Mouse (Mus musculus) limb, embryonic 15.5 days (tissue): ENCODE measurements at regions not wholly inside any gene's neighbourhood (a gene's known extent, or its start where the extent isn't known, plus 50 kb on each side); places are given as distances from the start of the nearest gene placed in this dataset.

Experiments
- ATAC-seq: fragments of 200-750 bp; cut with Nextera tagmentation; 2 replicates; pipeline ENCODE4 v1.8.0; 2017; ENCODE audit warnings: low read depth, moderate TSS enrichment; ENCODE audit not compliant: insufficient number of reproducible peaks, low FRiP score, low TSS enrichment
- H3K27ac ChIP-seq: fragments of 300-500 bp; sonication (generic); 2 replicates; pipeline ENCODE4 v1.5.1; 2015; ENCODE audit warnings: moderate library complexity, mild to moderate bottlenecking, inconsistent platforms
- H3K27me3 ChIP-seq: fragments of 300-500 bp; sonication (generic); 2 replicates; pipeline ENCODE4 v1.6.1; 2015; ENCODE audit warnings: inconsistent platforms
- H3K36me3 ChIP-seq: fragments of 300-500 bp; sonication (generic); 2 replicates; pipeline ENCODE4 v1.6.1; 2015; ENCODE audit warnings: inconsistent platforms
- H3K4me1 ChIP-seq: fragments of 300-500 bp; sonication (generic); 2 replicates; pipeline ENCODE4 v1.6.1; 2015; ENCODE audit warnings: inconsistent platforms
- H3K4me2 ChIP-seq: fragments of 300-500 bp; sonication (generic); 2 replicates; pipeline ENCODE4 v1.6.1; 2015; ENCODE audit warnings: mild to moderate bottlenecking, inconsistent platforms
- H3K4me3 ChIP-seq: fragments of 300-500 bp; sonication (generic); 2 replicates; pipeline ENCODE4 v1.5.1; 2015; ENCODE audit warnings: mild to moderate bottlenecking, inconsistent platforms
- H3K9ac ChIP-seq: fragments of 300-500 bp; sonication (generic); 2 replicates; pipeline ENCODE4 v1.6.1; 2015; ENCODE audit warnings: inconsistent platforms
- H3K9me3 ChIP-seq: fragments of 300-500 bp; sonication (generic); 2 replicates; pipeline ENCODE4 v1.6.1; 2016; ENCODE audit warnings: inconsistent platforms
- WGBS: fragments of 180-500 bp; shearing (Covaris S2); methylation state at CpG from one replicate; pipeline ENCODE4 v1.1.7; 2015; 5-methylcytosine and 5-hydroxymethylcytosine counted together

DNA sequence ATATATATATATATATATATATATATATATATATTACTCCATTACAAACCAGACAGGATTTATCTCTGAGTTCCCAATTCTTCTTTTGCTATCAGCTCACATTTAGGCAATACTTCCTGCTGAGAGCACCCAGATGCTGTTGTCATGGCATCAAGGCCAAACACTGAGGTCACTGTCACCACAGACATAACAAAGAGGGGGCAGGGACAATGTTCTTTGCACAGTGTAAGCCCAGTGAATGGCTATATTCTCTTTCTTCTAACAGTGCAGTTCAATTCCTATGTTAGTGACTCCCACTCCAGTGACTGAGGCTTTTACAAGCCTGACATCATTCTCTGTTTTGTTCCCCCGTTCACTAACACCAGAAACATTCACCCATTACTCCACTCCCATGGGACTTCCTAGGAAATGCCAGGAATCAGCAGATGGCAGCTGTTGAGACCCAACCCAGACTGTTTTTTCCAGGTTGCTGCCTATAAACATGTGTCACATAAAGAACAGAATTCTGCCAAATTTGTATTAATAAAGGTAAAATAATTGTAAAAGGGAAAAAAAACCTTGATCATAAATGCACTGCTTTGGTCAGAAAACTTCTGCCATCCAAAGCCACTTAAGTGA is 289.5 kb downstream of the Slc22a22 start:
- no peak for ATAC-seq
- Histone ChIP-seq H3K27me3 (no peaks in the 10 kb centered on the region), H3K9ac (no peak overlapping the region), H3K36me3 (no peaks in the 10 kb centered on the region), H3K9me3 (no peaks in the 10 kb centered on the region), H3K4me3 (no peak overlapping the region), H3K4me2 (no peak overlapping the region), H3K27ac (no peak overlapping the region), H3K4me1 (no peaks in the 10 kb centered on the region)
- 14% methylated on average over 1 of the region's 1 CpGs for WGBS

DNA sequence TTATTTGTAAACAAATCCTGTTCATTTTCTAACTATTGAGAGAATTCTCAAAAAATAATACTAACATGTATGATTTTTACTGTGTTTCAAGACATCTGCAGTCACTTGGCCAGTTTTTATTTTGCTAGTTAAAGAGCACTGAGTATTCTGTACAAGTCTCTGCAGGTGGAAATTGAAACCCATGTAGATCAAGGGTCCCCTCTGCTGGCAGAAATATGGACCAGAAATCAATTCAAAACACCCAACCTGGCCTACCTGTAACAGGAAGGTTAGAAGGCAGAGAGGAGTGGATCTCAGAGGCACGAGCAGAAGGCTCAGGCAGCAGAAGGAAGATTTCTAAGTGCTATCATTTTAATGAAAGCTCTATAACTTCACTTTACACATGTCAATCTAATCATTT is 298.3 kb downstream of the Slc22a22 start:
- H3K36me3 ChIP-seq = no peaks in the 10 kb centered on the region
- no peak for ATAC-seq
- no peak overlapping the region for H3K4me3 ChIP-seq
- H3K27me3 ChIP-seq = no peaks in the 10 kb centered on the region
- no peaks in the 10 kb centered on the region for H3K4me1 ChIP-seq
- H3K4me2 ChIP-seq = no peak overlapping the region
- 37% methylated on average over 1 of the region's 1 CpGs for whole genome bisulfite sequencing
- no peaks in the 10 kb centered on the region for H3K9me3 ChIP-seq
- H3K27ac ChIP-seq = no peak overlapping the region
- H3K9ac ChIP-seq = no peak overlapping the region

- Histone ChIP-seq H3K27ac (no peak overlapping the region), H3K36me3 (no peaks in the 10 kb centered on the region), H3K27me3 (no peaks in the 10 kb centered on the region), H3K4me1 (no peaks in the 10 kb centered on the region), H3K9ac (no peak overlapping the region), H3K4me2 (no peak overlapping the region), H3K9me3 (no peaks in the 10 kb centered on the region), H3K4me3 (no peak overlapping the region)
- no peak for ATAC-seq
- 29% methylated on average over 5 of the region's 5 CpGs for WGBS
Measured at GRCm38 (mm10) chr15:57172723-57173122, 304.7 kb downstream of the Slc22a22 start.

- Histone ChIP-seq H3K27me3 (no peaks in the 10 kb centered on the region), H3K27ac (peak overlapping the region; percentile 24; the same call in 1 of the 2 replicates), H3K4me3 (no peak overlapping the region), H3K9ac (no peak overlapping the region), H3K4me2 (no peak overlapping the region), H3K4me1 (no peaks in the 10 kb centered on the region), H3K9me3 (no peaks in the 10 kb centered on the region), H3K36me3 (no peaks in the 10 kb centered on the region)
- peak; percentile 55; the same call in 1 of the 2 replicates for ATAC-seq
- 62% methylated on average over 12 of the region's 12 CpGs for WGBS
Measured at GRCm38 (mm10) chr15:57162401-57163343, 314.8 kb downstream of the Slc22a22 start.

GRCm38 (mm10) chr15:57140130-57140750 is 337.2 kb downstream of the Slc22a22 start:
- 32% methylated on average over 9 of the region's 9 CpGs for WGBS
- Histone ChIP-seq H3K4me1 (no peaks in the 10 kb centered on the region), H3K27ac (no peak overlapping the region), H3K27me3 (no peaks in the 10 kb centered on the region), H3K9ac (no peak overlapping the region), H3K4me3 (no peak overlapping the region), H3K4me2 (no peak overlapping the region), H3K36me3 (no peaks in the 10 kb centered on the region), H3K9me3 (no peaks in the 10 kb centered on the region)
- ATAC-seq = 0 out of 2 replicates have a peak, but pooled peaks have one; percentile 19

DNA sequence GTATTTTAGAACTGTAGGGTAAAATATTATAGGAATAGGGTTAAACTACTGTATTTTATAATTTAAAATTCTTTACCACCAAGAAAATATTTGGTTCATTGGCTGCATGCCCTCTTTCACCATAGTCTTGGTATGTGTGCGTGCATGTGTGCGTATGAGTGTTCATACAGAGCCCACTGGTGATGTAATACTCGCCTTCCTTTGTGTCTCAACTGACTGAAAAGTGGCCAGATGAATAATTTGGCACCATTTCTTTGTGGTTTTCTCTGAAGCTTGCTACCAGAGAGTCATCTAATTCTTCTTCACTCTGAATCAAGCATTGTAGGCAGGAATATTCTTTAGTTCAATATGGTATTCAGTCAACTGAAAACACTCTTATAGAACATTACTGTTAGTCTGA is 372.7 kb downstream of the Slc22a22 start:
- Histone ChIP-seq H3K27me3 (no peaks in the 10 kb centered on the region), H3K9ac (no peak overlapping the region), H3K9me3 (no peaks in the 10 kb centered on the region), H3K27ac (no peak overlapping the region), H3K4me3 (no peak overlapping the region), H3K36me3 (no peaks in the 10 kb centered on the region), H3K4me2 (no peak overlapping the region), H3K4me1 (no peaks in the 10 kb centered on the region)
- 52% methylated on average over 3 of the region's 3 CpGs for WGBS
- no peak for ATAC-seq

GRCm38 (mm10) chr15:57097309-57097708 is 380.1 kb downstream of the Slc22a22 start:
- no peak for ATAC-seq
- WGBS = 85% methylated on average over 2 of the region's 2 CpGs
- no peak overlapping the region for H3K27ac ChIP-seq

DNA sequence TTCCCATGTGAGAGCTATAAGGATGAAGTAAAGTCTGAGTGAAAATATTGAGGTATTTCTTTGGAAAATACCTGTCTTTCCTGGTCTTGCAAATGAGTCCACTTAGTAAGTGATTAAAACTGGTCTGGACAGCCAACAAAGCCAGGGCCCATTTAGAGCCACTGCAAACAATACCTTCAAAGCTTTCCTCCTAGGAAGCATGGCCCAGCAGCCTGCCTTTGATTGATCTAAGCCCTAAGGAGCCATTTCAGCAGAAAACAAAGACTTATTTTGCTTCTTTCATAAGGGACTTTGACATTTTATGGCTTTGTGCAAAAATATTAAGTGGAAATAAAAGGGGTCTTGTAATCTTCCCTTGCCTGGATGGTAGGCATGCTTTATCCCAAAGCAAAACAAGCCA is 397.6 kb downstream of the Slc22a22 start:
- no peak for ATAC-seq
- H3K27ac ChIP-seq = no peak overlapping the region
- no peak overlapping the region for H3K4me2 ChIP-seq
- no peak overlapping the region for H3K9ac ChIP-seq
- H3K4me1 ChIP-seq = no peaks in the 10 kb centered on the region
- H3K36me3 ChIP-seq = no peaks in the 10 kb centered on the region
- H3K4me3 ChIP-seq = no peak overlapping the region
- no peaks in the 10 kb centered on the region for H3K27me3 ChIP-seq
- no peaks in the 10 kb centered on the region for H3K9me3 ChIP-seq

More at GRCm38 (mm10) chr15:57097309-57097708, 380.1 kb downstream of the Slc22a22 start:
- no peaks in the 10 kb centered on the region for H3K27me3 ChIP-seq
- H3K36me3 ChIP-seq = no peaks in the 10 kb centered on the region
- H3K4me1 ChIP-seq = no peaks in the 10 kb centered on the region
- no peaks in the 10 kb centered on the region for H3K9me3 ChIP-seq
- H3K4me3 ChIP-seq = no peak overlapping the region
- no peak overlapping the region for H3K4me2 ChIP-seq
- H3K9ac ChIP-seq = no peak overlapping the region

- 87% methylated on average over 4 of the region's 4 CpGs for WGBS
- no peak overlapping the region for H3K9ac ChIP-seq
- no peak overlapping the region for H3K27ac ChIP-seq
- no peaks in the 10 kb centered on the region for H3K4me1 ChIP-seq
- no peak overlapping the region for H3K4me2 ChIP-seq
- no peaks in the 10 kb centered on the region for H3K27me3 ChIP-seq
- no peaks in the 10 kb centered on the region for H3K36me3 ChIP-seq
- ATAC-seq = no peak
- no peaks in the 10 kb centered on the region for H3K9me3 ChIP-seq
- H3K4me3 ChIP-seq = no peak overlapping the region
Measured at GRCm38 (mm10) chr15:57073776-57074175, 403.6 kb downstream of the Slc22a22 start.

GRCm38 (mm10) chr15:57061502-57061901 is 415.9 kb downstream of the Slc22a22 start:
- Histone ChIP-seq H3K4me1 (no peaks in the 10 kb centered on the region), H3K9ac (no peak overlapping the region), H3K9me3 (no peaks in the 10 kb centered on the region), H3K4me2 (no peak overlapping the region), H3K27me3 (no peaks in the 10 kb centered on the region), H3K27ac (no peak overlapping the region), H3K4me3 (no peak overlapping the region), H3K36me3 (no peaks in the 10 kb centered on the region)
- WGBS = 68% methylated on average over 2 of the region's 2 CpGs
- ATAC-seq = no peak

DNA sequence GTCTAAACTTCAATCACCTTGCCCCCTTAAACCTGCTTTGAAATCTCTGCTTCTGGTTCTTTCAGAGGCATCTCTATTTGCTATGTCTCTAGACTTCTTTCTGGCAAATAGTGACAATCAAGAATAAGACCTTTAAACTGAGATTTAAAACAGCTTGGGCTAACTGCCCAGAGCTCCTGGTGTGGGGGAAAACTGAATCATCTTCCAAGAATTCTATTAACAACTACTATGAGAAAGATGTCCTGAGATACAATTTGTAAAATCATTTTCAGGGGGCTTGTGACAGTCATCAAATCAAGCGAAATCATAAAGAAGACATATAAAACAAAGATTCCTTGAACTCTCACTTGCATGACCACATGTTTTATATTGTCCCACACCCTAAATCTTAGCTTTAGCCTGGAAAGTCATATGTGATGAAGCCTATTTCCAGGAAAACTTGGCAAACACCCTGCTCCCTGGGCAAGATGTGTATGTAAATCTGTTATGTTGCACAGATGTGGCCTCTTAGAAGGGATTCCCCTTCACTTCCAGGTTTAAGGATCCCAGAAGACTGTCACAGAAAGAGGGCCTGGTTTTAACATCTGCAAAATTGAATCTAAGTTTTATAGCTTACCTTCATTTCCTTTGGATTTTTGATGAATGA is 417.8 kb downstream of the Slc22a22 start:
- Histone ChIP-seq H3K4me1 (no peaks in the 10 kb centered on the region), H3K9me3 (no peaks in the 10 kb centered on the region), H3K27me3 (no peaks in the 10 kb centered on the region), H3K4me2 (no peak overlapping the region), H3K27ac (no peak overlapping the region), H3K9ac (no peak overlapping the region), H3K36me3 (no peaks in the 10 kb centered on the region), H3K4me3 (no peak overlapping the region)
- WGBS = 49% methylated on average over 1 of the region's 1 CpGs
- ATAC-seq = 0 out of 2 replicates have a peak, but pooled peaks have one; percentile 72
